Mouse (Mus musculus) stomach, postnatal 0 days (tissue): ENCODE measurements at regions not wholly inside any gene's neighbourhood (a gene's known extent, or its start where the extent isn't known, plus 50 kb on each side); places are given as distances from the start of the nearest gene placed in this dataset.

Experiments
- ATAC-seq: fragments of 200-750 bp; cut with Nextera tagmentation; 2 replicates; pipeline ENCODE4 v1.8.0; 2017; ENCODE audit not compliant: low FRiP score, low TSS enrichment
- DNase-seq: peaks from one replicate; pipeline ENCODE4 v3.0.0-alpha.2; 2016; ENCODE audit warnings: low spot score
- H3K27ac ChIP-seq: fragments of 300-500 bp; sonication (generic); replicated peaks from 2 replicates; pipeline ENCODE4 v1.5.1; 2014; ENCODE audit warnings: mild to moderate bottlenecking, control low read depth
- H3K27me3 ChIP-seq: fragments of 300-500 bp; sonication (generic); 2 replicates; pipeline ENCODE4 v1.6.1; 2014; ENCODE audit warnings: low read length; ENCODE audit not compliant: control insufficient read depth, insufficient read depth
- H3K36me3 ChIP-seq: fragments of 300-500 bp; sonication (generic); 2 replicates; pipeline ENCODE4 v1.6.1; 2014; ENCODE audit warnings: low read length, mixed read lengths; ENCODE audit not compliant: control insufficient read depth, insufficient read depth
- H3K4me1 ChIP-seq: fragments of 300-500 bp; sonication (generic); replicated peaks from 2 replicates; pipeline ENCODE4 v1.6.1; 2014; ENCODE audit warnings: antibody characterized with exemption; ENCODE audit not compliant: control insufficient read depth, insufficient read depth
- H3K4me2 ChIP-seq: fragments of 300-500 bp; sonication (generic); replicated peaks from 2 replicates; pipeline ENCODE4 v1.6.1; 2014; ENCODE audit warnings: low read depth, mild to moderate bottlenecking, control low read depth, moderate library complexity
- H3K4me3 ChIP-seq: fragments of 300-500 bp; sonication (generic); 2 replicates; pipeline ENCODE4 v1.5.1; 2014; ENCODE audit warnings: low read depth, low read length, control low read depth
- H3K9ac ChIP-seq: fragments of 300-500 bp; sonication (generic); 2 replicates; pipeline ENCODE4 v1.6.1; 2014; ENCODE audit warnings: mild to moderate bottlenecking, low read length, control low read depth, mixed read lengths
- H3K9me3 ChIP-seq: fragments of 300-500 bp; sonication (generic); 2 replicates; pipeline ENCODE4 v1.6.1; 2016; ENCODE audit warnings: low read length; ENCODE audit not compliant: control insufficient read depth
- CTCF ChIP-seq: IDR thresholded peaks from 2 replicates; pipeline ENCODE4 v1.5.1; 2016; ENCODE audit warnings: antibody characterized with exemption, low read depth, mild to moderate bottlenecking, moderate library complexity
- EP300 ChIP-seq: optimal IDR thresholded peaks from 2 replicates; pipeline ENCODE3; 2016; ENCODE audit warnings: antibody characterized with exemption
- WGBS: fragments of 180-500 bp; shearing (Covaris S2); extraction: QIAGEN DNeasy Blood & Tissue Kit; methylation state at CpG from one replicate; pipeline ENCODE4 v1.1.7; 2014; 5-methylcytosine and 5-hydroxymethylcytosine counted together

DNA sequence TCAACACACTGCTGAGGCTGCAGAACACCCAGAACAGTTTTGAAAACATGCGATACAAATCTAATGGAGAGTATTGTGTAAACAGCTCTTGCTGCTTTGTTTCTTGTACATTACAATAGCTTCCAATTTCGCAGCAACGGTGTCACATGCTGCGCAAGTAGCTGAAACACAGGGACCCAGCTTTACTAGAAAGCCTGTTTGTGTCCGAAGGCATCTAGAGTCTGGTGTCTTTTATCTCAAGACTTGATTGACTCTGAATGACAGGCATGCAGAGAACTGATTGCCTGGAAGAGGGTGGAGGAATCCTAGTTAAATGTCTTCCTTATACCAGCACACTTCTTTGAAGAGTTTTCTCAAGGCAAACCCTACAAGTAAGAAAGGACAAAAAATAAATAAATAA lies 66.1 kb upstream of the Fgf10 start:
- Histone ChIP-seq H3K36me3 (no peaks in the 10 kb centered on the region), H3K4me2 (no peak overlapping the region), H3K4me3 (no peak overlapping the region), H3K9me3 (no peaks in the 10 kb centered on the region), H3K4me1 (no peaks in the 10 kb centered on the region), H3K27ac (no peak overlapping the region), H3K9ac (no peak overlapping the region), H3K27me3 (no peaks in the 10 kb centered on the region)
- DNase-seq, result no peak
- WGBS, result 85% methylated on average over 5 of the region's 5 CpGs
- ATAC-seq, result no peak
- TF ChIP-seq CTCF (no peak), EP300 (no peak)

DNA sequence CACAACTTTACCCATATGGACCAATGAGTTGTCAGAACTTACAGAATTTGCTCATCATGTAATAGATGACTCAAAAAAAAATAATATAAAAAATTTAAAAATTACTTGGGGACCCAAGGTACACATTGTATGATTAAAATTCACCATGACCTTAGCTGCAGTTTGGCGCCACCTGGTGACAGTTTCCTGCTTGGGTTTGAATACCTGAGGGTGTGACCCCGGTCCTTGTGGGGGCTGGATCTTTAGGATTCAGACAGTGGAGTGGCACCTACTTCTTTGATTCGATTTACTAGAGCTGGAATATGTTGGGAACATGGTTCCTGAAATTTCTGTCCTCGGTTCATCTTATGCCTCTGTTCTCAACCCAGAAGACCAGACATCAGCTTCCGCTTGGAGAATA lies 72.7 kb upstream of the Fgf10 start:
- Histone ChIP-seq H3K4me3 (no peak overlapping the region), H3K4me2 (no peak overlapping the region), H3K9ac (no peak overlapping the region), H3K27me3 (no peaks in the 10 kb centered on the region), H3K4me1 (no peaks in the 10 kb centered on the region), H3K27ac (no peak overlapping the region), H3K9me3 (no peaks in the 10 kb centered on the region), H3K36me3 (no peaks in the 10 kb centered on the region)
- ATAC-seq (no peak), DNase-seq (peak; percentile 26)
- TF ChIP-seq EP300 (no peak), CTCF (peak; percentile 58)
- 71% methylated on average over 5 of the region's 5 CpGs for WGBS

DNA sequence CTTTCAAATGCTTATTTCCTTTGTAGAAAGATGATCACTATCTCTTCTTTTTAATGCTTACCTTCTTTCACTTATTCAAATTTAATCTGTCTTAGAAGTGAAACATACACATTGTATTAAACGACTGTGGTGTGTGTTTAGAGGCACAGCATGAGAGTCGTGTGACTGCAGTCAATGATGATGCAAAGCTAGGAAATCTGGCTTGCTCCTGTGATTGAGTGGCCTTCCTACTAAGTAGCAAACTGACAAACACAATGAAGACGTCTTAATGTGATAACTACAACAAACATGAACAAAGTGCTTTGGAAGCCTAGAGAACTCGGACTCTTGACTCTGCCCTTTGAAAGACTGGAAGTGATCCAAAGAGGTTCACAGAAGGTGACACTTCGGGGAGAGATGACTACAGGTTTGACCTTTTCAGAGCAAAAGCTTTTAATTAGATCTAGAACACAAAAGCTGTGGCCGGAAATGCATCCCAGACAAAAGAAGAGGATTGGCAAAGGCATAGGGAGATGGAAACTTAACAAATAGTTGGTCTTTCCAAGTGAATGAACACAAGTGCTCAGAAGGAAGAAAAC lies 73.3 kb upstream of the Fgf10 start:
- DNase-seq (no peak), ATAC-seq (no peak)
- no peaks in the 10 kb centered on the region for H3K36me3 ChIP-seq
- 42% methylated on average over 6 of the region's 6 CpGs for WGBS
- no peak overlapping the region for H3K9ac ChIP-seq
- H3K4me2 ChIP-seq, result no peak overlapping the region
- H3K4me3 ChIP-seq, result no peak overlapping the region
- no peaks in the 10 kb centered on the region for H3K9me3 ChIP-seq
- no peaks in the 10 kb centered on the region for H3K4me1 ChIP-seq
- no peak overlapping the region for H3K27ac ChIP-seq
- H3K27me3 ChIP-seq, result no peaks in the 10 kb centered on the region
- TF ChIP-seq EP300 (no peak), CTCF (no peak)

DNA sequence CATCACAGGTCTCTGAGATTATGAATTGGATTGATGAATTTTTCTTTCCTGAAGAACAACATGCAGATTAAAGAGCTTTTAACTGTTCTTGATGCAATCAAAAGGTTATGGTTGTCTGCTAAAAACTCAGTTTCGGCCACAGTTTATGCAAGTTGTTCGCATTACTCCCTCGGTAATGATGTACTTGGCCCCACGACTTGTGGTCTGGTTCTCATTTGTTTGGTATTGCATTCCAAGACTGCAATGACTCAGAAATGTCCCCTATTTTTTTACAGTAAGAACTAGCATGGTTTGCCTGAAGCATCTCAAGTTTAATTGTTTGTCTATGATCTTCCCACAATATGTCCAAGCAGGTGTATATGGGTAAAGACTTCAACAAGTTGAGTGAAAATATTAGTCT lies 77.5 kb upstream of the Fgf10 start:
- Histone ChIP-seq H3K4me2 (no peak overlapping the region), H3K27me3 (no peaks in the 10 kb centered on the region), H3K4me3 (no peak overlapping the region), H3K36me3 (no peaks in the 10 kb centered on the region), H3K4me1 (no peaks in the 10 kb centered on the region), H3K9ac (no peak overlapping the region), H3K27ac (no peak overlapping the region), H3K9me3 (no peaks in the 10 kb centered on the region)
- WGBS, result 69% methylated on average over 4 of the region's 4 CpGs
- ATAC-seq, result no peak
- no peak for DNase-seq
- no peak for TF ChIP-seq CTCF
- TF ChIP-seq EP300, result no peak

DNA sequence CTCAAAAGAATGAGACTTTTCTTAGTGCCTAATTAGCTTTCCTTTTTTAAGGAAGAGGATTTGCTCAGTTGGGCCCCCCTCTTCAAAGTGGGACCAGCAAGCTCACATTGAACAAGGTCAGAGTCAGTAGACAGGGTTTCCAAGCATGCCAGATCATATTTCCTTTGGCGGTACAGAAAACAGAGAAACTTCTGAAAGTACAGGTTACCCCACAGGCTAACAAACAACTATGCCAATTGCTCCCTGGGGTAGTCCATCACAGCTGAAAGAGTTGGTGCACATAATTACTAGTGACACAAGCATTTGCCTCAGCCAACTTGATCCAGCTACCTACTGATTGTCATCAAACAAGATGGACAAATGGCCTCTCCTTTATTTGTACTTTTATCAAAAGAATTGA lies 97.0 kb upstream of the Fgf10 start:
- Histone ChIP-seq H3K4me3 (no peak overlapping the region), H3K4me1 (no peaks in the 10 kb centered on the region), H3K9me3 (no peaks in the 10 kb centered on the region), H3K4me2 (no peak overlapping the region), H3K27me3 (no peaks in the 10 kb centered on the region), H3K36me3 (no peaks in the 10 kb centered on the region), H3K27ac (no peak overlapping the region), H3K9ac (no peak overlapping the region)
- DNase-seq (no peak), ATAC-seq (no peak)
- no peak for TF ChIP-seq EP300
- TF ChIP-seq CTCF, result no peak
- WGBS, result 84% methylated on average over 1 of the region's 1 CpGs

DNA sequence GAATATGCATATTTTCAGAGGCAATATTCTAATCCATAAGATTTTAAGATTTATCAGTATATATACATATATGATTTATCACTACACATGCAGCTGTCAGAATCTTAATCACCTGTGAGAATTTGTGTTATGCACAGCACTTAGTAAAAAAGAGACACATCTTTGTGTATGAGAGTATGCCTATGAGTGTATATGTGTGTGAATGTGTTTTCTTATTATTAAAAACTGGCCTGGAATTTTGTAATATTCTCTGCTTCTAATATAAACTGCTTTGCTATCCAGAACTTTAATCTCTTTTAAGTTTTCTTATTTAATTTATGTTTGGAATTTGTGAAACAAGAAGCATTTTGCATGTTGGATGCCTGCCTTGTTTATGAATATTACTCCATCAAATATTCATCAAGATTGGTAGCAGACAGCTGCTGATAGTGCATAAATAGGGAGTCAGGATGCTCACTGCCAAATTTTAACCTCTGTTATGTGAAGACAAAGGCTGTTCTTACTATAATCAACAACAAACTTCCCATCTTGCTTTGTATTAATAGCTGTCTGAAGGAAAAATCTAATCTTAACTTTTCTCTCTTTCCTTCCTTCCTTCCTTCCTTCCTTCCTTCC lies 104.3 kb upstream of the Fgf10 start:
- ATAC-seq (no peak), DNase-seq (no peak)
- Histone ChIP-seq H3K4me3 (no peak overlapping the region), H3K9me3 (no peaks in the 10 kb centered on the region), H3K4me1 (no peaks in the 10 kb centered on the region), H3K27ac (no peak overlapping the region), H3K4me2 (no peak overlapping the region), H3K27me3 (no peaks in the 10 kb centered on the region), H3K36me3 (no peaks in the 10 kb centered on the region), H3K9ac (no peak overlapping the region)
- TF ChIP-seq EP300 (no peak), CTCF (no peak)
